Mouse (Mus musculus): ENCODE data around the gene Alg9.

Alg9 gene

DNA sequence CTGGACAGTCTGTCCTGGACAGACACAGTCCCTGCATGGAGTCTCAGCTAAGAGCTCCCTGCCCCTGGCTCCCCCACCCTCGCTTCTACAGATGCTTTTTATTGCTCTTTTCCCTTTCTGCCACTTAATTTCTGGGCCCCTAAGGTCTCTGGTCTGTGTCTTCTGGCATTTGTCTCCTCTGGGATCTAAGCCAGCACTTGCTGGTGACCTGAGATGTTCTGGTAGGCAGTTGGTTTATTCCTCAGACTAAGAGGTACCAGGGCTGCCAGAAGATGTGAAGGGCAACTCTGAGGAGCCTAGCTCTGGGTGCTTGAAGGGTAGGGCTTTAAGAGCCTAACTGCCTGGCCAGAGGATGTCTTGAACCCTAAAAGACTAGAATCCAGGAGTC is 110.8 kb downstream of the Alg9 start:
- no peak for DNase-seq (ENCODE audit: low read depth, low spot score)

DNA sequence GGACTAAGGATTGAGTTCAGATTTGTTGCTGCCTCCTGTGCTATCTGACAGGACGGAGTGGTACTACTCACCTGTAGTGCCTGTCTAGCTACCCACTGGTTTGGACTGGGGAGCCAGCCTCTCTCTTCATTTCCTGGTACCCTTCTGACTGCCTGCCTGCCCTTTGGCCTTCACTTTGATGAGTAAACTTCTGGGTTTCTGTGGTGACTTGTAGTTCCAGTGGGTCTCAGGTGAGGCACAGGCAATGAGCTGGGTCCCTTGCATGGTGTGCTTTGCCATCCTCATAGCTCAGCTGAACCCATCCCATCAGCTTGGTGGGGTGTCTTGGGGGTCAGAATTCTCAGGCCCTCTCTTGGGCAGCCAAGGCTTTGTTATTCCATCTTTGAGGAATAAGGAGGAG is 112.1 kb downstream of the Alg9 start:
- no peak for DNase-seq (ENCODE audit: low read depth, low spot score)

DNA sequence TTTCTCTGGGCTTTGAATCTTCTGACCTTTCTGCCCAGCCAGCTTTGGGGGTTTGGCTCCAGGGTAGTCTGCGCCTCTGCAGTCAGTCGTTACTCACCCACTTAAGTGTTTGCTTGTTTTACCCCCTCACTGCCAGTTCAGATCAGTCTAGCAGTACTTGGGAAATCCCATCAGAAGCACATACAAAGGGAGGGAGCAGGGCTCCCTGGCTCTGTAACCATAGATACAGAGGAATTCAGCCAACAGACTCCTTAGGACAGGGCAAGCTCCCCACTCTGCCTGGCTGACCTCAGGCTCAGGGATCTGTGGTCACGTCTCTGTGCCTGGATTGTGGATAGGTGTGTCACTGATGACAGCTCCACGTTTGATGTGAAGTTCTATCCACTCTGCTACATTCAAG is 112.5 kb downstream of the Alg9 start:
- no peak for DNase-seq (ENCODE audit: low read depth, low spot score)

DNA sequence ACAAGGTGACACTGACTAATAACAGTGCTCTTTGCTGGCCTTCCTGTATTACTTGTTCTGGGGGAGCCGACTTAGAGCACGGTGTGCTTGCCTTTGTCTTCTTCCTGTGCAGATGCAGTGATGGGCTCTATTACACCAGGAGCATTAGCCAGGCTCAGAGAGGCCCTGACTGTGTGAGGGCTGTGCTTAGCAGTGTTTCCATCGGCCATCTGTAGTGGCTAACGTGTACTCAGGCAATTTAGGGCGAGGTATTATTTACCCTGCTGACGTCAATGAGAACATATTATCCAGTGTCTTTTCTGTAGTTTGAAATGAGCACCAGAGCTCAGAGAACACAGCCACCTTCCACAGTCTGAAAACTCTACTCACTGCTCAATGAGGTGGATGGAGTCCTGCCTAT is 114.4 kb downstream of the Alg9 start:
- DNase-seq (ENCODE audit: low read depth, low spot score), result no peak

DNA sequence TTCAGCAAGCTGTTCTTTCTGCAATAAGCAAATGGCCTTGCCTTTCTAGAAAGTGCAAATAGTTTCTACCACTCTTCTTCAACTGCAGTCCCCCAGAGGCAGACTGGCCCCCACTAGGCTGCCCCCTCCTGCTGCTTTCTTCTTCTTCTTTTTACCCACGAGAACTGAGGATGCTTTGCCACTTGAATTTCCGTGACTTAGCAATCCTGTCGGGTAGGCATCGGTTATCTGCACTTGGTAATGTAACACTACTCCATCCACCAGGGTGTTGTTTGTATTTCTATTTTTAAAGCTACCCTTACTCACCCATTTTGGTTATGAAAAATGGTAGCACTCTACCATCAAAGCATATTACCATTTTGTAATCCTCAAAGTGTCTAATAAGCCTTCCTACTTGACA is 115.1 kb downstream of the Alg9 start:
- no peak for DNase-seq (ENCODE audit: low read depth, low spot score)

DNA sequence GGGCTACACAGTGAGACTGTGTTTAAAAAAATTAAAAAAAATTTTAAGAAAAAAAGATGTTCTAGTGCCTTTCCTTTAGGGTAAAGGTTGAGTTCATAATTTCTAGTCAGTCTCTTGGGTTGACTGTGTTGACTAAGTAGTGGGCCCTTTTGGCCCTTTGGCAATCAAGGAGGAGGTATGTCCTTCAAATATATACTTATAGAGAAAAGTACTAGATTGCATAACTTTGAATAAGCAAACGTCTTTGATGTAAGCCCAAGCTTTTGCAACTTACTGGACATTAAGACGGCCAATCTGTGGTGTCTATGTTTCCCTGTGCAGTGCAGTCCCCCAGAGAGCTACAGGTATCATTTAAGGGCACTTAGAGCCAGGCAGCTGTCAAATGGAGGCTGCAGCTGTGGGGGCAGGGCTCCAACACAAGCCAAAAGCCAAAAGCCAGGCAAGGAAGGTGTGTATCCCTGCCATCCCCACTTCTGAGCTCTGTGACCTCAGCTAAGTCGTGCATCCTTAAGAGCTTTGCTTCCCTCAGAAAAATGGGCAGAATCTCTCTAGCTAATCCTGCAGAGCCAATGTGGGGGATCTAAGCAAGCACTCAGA is 115.8 kb downstream of the Alg9 start:
- no peak for DNase-seq (ENCODE audit: low read depth, low spot score)

Data from mesoderm, embryonic 11.5 days (tissue).